8 mouse cellular contexts compared by ENCODE assay signal in genomic region chr16:4718753-4719518, GRCm38 (mm10). TPM values are rescaled to one million over a fixed set of nuclear protein-coding genes. Genes with fewer than 3 reads are reported as not detected.
A peak's percentile ranks its signal among the peaks of the same experiment; 100 is the strongest.
DNase-seq lines count a peak whose midpoint lies in the region; ATAC-seq and TF ChIP-seq lines count a peak whose summit lies in the region.

TSS of gene Nmral1 (minus strand) at chr16:4719356.

- ATAC-seq in Patski: peak; percentile 79
- peak; percentile 92 for ATAC-seq in hindbrain, embryonic 14.5 days (ENCODE audit: low FRiP score)

- in situ Hi-C loops in Patski (cut with MboI; ENCODE audit: low pct_unique_long_range_greater_than_20kb): loop anchor here (5.0 kb wide), 1 partner anchor 68 kb away; no protein-coding TSS in a partner anchor

- H3K4me2 ChIP-seq in hindbrain, embryonic 14.5 days (replicated peaks): peak within 1 kb of the TSS; percentile 51

- H3K9ac ChIP-seq in hindbrain, embryonic 14.5 days: peak within 1 kb of the TSS; percentile 57

- POLR2A ChIA-PET in Patski (lab: Charles Lee): no interaction called here

- no peaks in the 10 kb centered on the region for H3K27me3 ChIP-seq in Patski
- H3K27me3 ChIP-seq in hindbrain, embryonic 14.5 days (ENCODE audit: control insufficient read depth, insufficient read depth, low read length): no peaks in the 10 kb centered on the region

- no peak for DNase-seq in Patski (ENCODE audit: low read depth, low spot score)
- DNase-seq in cerebellum, adult 9-10 months: peak; percentile 84
- DNase-seq in frontal cortex, postnatal 10 days (ENCODE audit: low spot score in 2 of 2): peak; percentile 28 to 55
- DNase-seq in hindbrain, embryonic 14.5 days (ENCODE audit: low spot score): peak; percentile 68
- peak; percentile 50 to 66 for DNase-seq in layer of hippocampus, postnatal 36 days
- DNase-seq in lung, postnatal 36 days: peak; percentile 71
- peak; percentile 92 for DNase-seq in retina, postnatal 1 day
- DNase-seq in thymus, postnatal 4 days: peak; percentile 76

- H3K36me3 ChIP-seq in hindbrain, embryonic 14.5 days (replicated peaks; ENCODE audit: control insufficient read depth, insufficient read depth): peaks cover 22% of the 10 kb centered on the region

- no peak for TF ChIP-seq CTCF in Patski (IDR thresholded peaks at IDR 0.05)

- CTCF ChIA-PET in Patski (lab: Charles Lee): no interaction called here

- no peaks in the 10 kb centered on the region; the same call in 1 of the 2 replicates for H3K4me1 ChIP-seq in hindbrain, embryonic 14.5 days (replicated peaks; ENCODE audit: control insufficient read depth, insufficient read depth, low read length)

- H3K4me3 ChIP-seq in hindbrain, embryonic 14.5 days (replicated peaks; ENCODE audit: low read length): peak within 1 kb of the TSS; percentile 48

- no peaks in the 10 kb centered on the region for H3K9me3 ChIP-seq in hindbrain, embryonic 14.5 days (ENCODE audit: control insufficient read depth, low read length)

- 10% methylated on average over 33 of the region's 33 CpGs for WGBS in hindbrain, embryonic 14.5 days

- H3K27ac ChIP-seq in hindbrain, embryonic 14.5 days: peak within 1 kb of the TSS; percentile 64

RNA-seq across cellular contexts. Expression of gene Nmral1, which starts in this region (rescaled TPM):
- polyA plus RNA-seq in Patski (2021): 30.9 TPM
- polyA plus RNA-seq in hindbrain, embryonic 14.5 days (2014; fragmentation: Nextera tagmentation; extraction: Ambion mirVana): 56.4 and 58.0 TPM in 2 replicates
- 10 to 100 TPM; 14.5 to 15.2 TPM for total RNA-seq in layer of hippocampus, postnatal 36 days (2021)
